Mouse (Mus musculus): ENCODE data around the gene Ppp1r3f.

DNA sequence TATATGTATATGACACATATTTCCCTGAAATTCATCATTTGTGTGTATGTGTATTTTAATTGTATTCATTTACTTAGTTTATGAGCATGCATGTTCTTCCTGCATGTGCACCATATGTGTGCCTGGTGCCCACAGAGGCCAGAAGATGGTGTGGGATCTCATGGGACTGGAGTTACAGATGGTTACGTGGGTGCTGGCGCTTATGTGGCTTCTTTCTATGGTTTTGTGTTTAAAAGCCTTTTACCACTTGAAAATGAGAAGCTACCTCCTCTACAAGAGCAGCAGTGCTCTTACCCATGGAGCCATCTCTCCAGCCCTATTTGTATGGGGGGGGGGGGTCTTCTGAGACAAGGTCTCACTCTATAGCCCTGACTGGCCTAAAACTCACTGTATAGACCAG is 7.1 kb upstream of the Ppp1r3f start:
- no peak for TF ChIP-seq POLR2A (IDR thresholded peaks at IDR 0.05; ENCODE audit: borderline replicate concordance, control insufficient read depth, low read depth, low read length)
- TF ChIP-seq CTCF (IDR thresholded peaks at IDR 0.05; ENCODE audit: control insufficient read depth, insufficient read depth, low read length): no peak

Measured in bone marrow, adult 2 months (tissue).